8 mouse cellular contexts compared by ENCODE assay signal in genomic region chr9:55148854-55149498, GRCm38 (mm10). TPM values are rescaled to one million over a fixed set of nuclear protein-coding genes. Genes with fewer than 3 reads are reported as not detected.
A peak's percentile ranks its signal among the peaks of the same experiment; 100 is the strongest.
DNase-seq lines count a peak whose midpoint lies in the region; ATAC-seq and TF ChIP-seq lines count a peak whose summit lies in the region.

Gene Ube2q2, plus strand, starts transcription at chr9:55148854.

- H3K27me3 ChIP-seq in G1E (ENCODE audit: insufficient read depth, low read length), result no peaks in the 10 kb centered on the region
- H3K27me3 ChIP-seq in forebrain, embryonic 13.5 days, result no peaks in the 10 kb centered on the region
- H3K27me3 ChIP-seq in heart, postnatal 0 days (ENCODE audit: control insufficient read depth, insufficient read depth, low read length), result no peaks in the 10 kb centered on the region

- H3K4me3 ChIP-seq in G1E (ENCODE audit: low read depth, low read length), result peak within 1 kb of the TSS; percentile 81
- H3K4me3 ChIP-seq in forebrain, embryonic 13.5 days, result peak within 1 kb of the TSS; percentile 95
- peak within 1 kb of the TSS; percentile 96 for H3K4me3 ChIP-seq in heart, postnatal 0 days (ENCODE audit: low read depth, low read length)

- H3K4me2 ChIP-seq in forebrain, embryonic 13.5 days, result peak within 1 kb of the TSS; percentile 91
- peak within 1 kb of the TSS; percentile 83 for H3K4me2 ChIP-seq in heart, postnatal 0 days (ENCODE audit: low read depth, low read length)

- peak; percentile 61 for DNase-seq in G1E (ENCODE audit: low spot score)
- DNase-seq in c-Kit-positive CD71-positive TER-119-positive erythroid progenitor cells, embryonic 14.5 days (ENCODE audit: low spot score), result peak; percentile 56
- DNase-seq in heart, postnatal 0 days (ENCODE audit: low spot score), result peak; percentile 70
- peak; percentile 61 to 72 for DNase-seq in layer of hippocampus, postnatal 25 days (ENCODE audit: extremely low spot score in 1 of 2, low spot score in 1 of 2)
- peak; percentile 47 for DNase-seq in lung, postnatal 25 days (ENCODE audit: low spot score)
- peak; percentile 49 for DNase-seq in retina, postnatal 7 days (ENCODE audit: low read depth, low spot score)
- DNase-seq in urinary bladder, adult 2 months (ENCODE audit: low spot score), result peak; percentile 73

- WGBS in forebrain, embryonic 13.5 days, result under 1% methylated on average over 56 of the region's 81 CpGs
- 1% methylated on average over 50 of the region's 81 CpGs for WGBS in heart, postnatal 0 days

- H3K36me3 ChIP-seq in G1E (replicated peaks), result peaks cover 20% of the 10 kb centered on the region
- no peaks in the 10 kb centered on the region for H3K36me3 ChIP-seq in forebrain, embryonic 13.5 days (ENCODE audit: poor library complexity, severe bottlenecking)
- H3K36me3 ChIP-seq in heart, postnatal 0 days (replicated peaks; ENCODE audit: control insufficient read depth, insufficient read depth, low read length), result no peaks in the 10 kb centered on the region

- no peak for TF ChIP-seq CTCF in G1E (IDR thresholded peaks at IDR 0.05; ENCODE audit: low read depth, low read length)
- TF ChIP-seq CTCF in heart, postnatal 0 days (IDR thresholded peaks at IDR 0.05; ENCODE audit: low read depth), result no peak

- peak within 1 kb of the TSS; percentile 94 for H3K9ac ChIP-seq in forebrain, embryonic 13.5 days
- H3K9ac ChIP-seq in heart, postnatal 0 days (replicated peaks; ENCODE audit: low read depth, low read length), result peak within 1 kb of the TSS; percentile 96

- no peaks in the 10 kb centered on the region for H3K9me3 ChIP-seq in G1E (replicated peaks)
- no peaks in the 10 kb centered on the region for H3K9me3 ChIP-seq in forebrain, embryonic 13.5 days (replicated peaks)
- H3K9me3 ChIP-seq in heart, postnatal 0 days (replicated peaks; ENCODE audit: control insufficient read depth, low read length), result no peaks in the 10 kb centered on the region

- no peak for ATAC-seq in G1E (ENCODE audit: extremely low read depth, insufficient number of reproducible peaks, low FRiP score, poor library complexity, severe bottlenecking)
- ATAC-seq in forebrain, embryonic 13.5 days, result peak; percentile 91
- peak; percentile 76 for ATAC-seq in heart, postnatal 0 days (ENCODE audit: insufficient read depth, low read depth)

- TF ChIP-seq EP300 in heart, postnatal 0 days (IDR thresholded peaks at IDR 0.05; ENCODE audit: low read depth), result no peak

- peaks cover 44% of the 10 kb centered on the region for H3K4me1 ChIP-seq in G1E (ENCODE audit: insufficient read depth, low read depth, low read length)
- H3K4me1 ChIP-seq in forebrain, embryonic 13.5 days, result peaks cover 27% of the 10 kb centered on the region
- H3K4me1 ChIP-seq in heart, postnatal 0 days (ENCODE audit: control insufficient read depth, insufficient read depth), result peaks cover 14% of the 10 kb centered on the region; the same call in 1 of the 2 replicates

- H3K27ac ChIP-seq in forebrain, embryonic 13.5 days, result peak within 1 kb of the TSS; percentile 79
- peak within 1 kb of the TSS; percentile 78 for H3K27ac ChIP-seq in heart, postnatal 0 days (ENCODE audit: low read depth)

RNA-seq across cellular contexts. Expression of gene Ube2q2, which starts in this region (rescaled TPM):
- total RNA-seq in G1E (2014; fragmentation: Nextera tagmentation), result 74.3 and 86.9 TPM in 2 replicates
- total RNA-seq in G1E (2017), result 78.4 and 90.6 TPM in 2 replicates
- polyA plus RNA-seq in G1E (2012), result 31.6 and 42.3 TPM in 2 replicates
- 25.7 and 32.0 TPM in 2 replicates for polyA plus RNA-seq in forebrain, embryonic 13.5 days (2015; fragmentation: Nextera tagmentation; extraction: Ambion mirVana)
- total RNA-seq in heart, postnatal 0 days (2014; rRNA removed; ENCODE audit: low replicate concordance), result 18.6 and 23.5 TPM in 2 replicates
- 21.6 and 22.0 TPM in 2 replicates for polyA plus RNA-seq in heart, postnatal 0 days (2015; fragmentation: Nextera tagmentation; extraction: Ambion mirVana)
- total RNA-seq in layer of hippocampus, postnatal 25 days (2021), result 10 to 100 TPM; 56.0 to 57.2 TPM
- polyA plus RNA-seq in urinary bladder, adult 2 months (2012; rRNA removed), result 27.5 and 28.2 TPM in 2 replicates
